Mouse (Mus musculus): ENCODE measurements around the gene Nmd3. TPM values are rescaled to one million over a fixed set of nuclear protein-coding genes. Genes with fewer than 3 reads are reported as not detected.

Gene Nmd3
- 138 TPM for polyA plus RNA-seq (2014; fragmentation: Illumina TruSeq; extraction: RNeasy Lipid Tissue Mini Kit (QIAGEN cat#74804); ENCODE audit: low read depth, low replicate concordance)

GRCm38 (mm10) chr3:69721814-69722186, at the start of gene Nmd3:
Gene Nmd3, plus strand, starts transcription at chr3:69721985.

Other genes starting within 250 kb of the Nmd3 start
- 13.0 TPM for gene B3galnt1, start 123.0 kb upstream of the Nmd3 start, polyA plus RNA-seq (2014; fragmentation: Illumina TruSeq; extraction: RNeasy Lipid Tissue Mini Kit (QIAGEN cat#74804); ENCODE audit: low read depth, low replicate concordance)
- 110 TPM for gene Sptssb, start 138.0 kb downstream of the Nmd3 start, polyA plus RNA-seq (2014; fragmentation: Illumina TruSeq; extraction: RNeasy Lipid Tissue Mini Kit (QIAGEN cat#74804); ENCODE audit: low read depth, low replicate concordance)

Measured in sigmoid colon, adult 10 weeks (tissue).